ENCODE assay signal across 25 mouse cellular contexts in the genomic region with DNA sequence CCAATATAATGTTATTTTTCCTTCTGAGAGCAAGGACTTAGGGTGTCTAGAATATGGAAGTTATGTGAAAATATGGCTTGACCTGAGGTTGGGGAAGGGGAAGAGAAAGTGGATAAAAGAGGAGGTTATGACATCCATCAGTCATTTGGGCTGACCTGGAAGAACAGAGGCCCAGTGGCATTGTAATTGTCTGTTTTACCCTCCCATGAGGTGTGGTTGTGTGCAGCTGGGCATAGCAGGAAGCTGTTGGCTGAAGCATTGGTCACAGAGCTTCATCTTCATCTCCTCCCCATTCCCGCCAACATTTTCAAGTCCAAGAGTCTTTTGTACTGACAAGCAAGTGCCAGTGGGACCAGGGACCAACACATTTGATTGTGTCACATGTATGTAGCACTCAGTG. TPM values are rescaled to one million over a fixed set of nuclear protein-coding genes. Genes with fewer than 3 reads are reported as not detected.
DNase-seq lines count a peak whose midpoint lies in the region; ATAC-seq and TF ChIP-seq lines count a peak whose summit lies in the region.
"Had no signal": no experiment of that assay in that cellular context is flagged by ENCODE, and none has a peak within 500 bp of the region (broad histone marks: within the 10 kb centered on the region; RNA-seq: fewer than 3 reads in every experiment).

No protein-coding gene starts in this region.

- no peak for ATAC-seq in liver, postnatal 0 days
- ATAC-seq: midbrain, embryonic 13.5 days had no signal

- H3K9me3 ChIP-seq in liver, postnatal 0 days (ENCODE audit: low read length), result no peaks in the 10 kb centered on the region
- H3K9me3 ChIP-seq in heart, embryonic 10.5 days, result no peaks in the 10 kb centered on the region
- H3K9me3 ChIP-seq: embryonic facial prominence, embryonic 15.5 days; heart, embryonic 15.5 days; hindbrain, embryonic 10.5 days; limb, embryonic 15.5 days; midbrain, embryonic 13.5 days had no signal

- H3K36me3 ChIP-seq in liver, postnatal 0 days (replicated peaks; ENCODE audit: insufficient read depth, low read length), result no peaks in the 10 kb centered on the region
- no peaks in the 10 kb centered on the region for H3K36me3 ChIP-seq in heart, embryonic 10.5 days
- H3K36me3 ChIP-seq: embryonic facial prominence, embryonic 15.5 days; heart, embryonic 15.5 days; hindbrain, embryonic 10.5 days; limb, embryonic 15.5 days; midbrain, embryonic 13.5 days had no signal

- no peak for TF ChIP-seq EP300 in liver, postnatal 0 days (IDR thresholded peaks at IDR 0.05; ENCODE audit: low read depth)

- peaks cover 8% of the 10 kb centered on the region for H3K4me1 ChIP-seq in liver, postnatal 0 days (ENCODE audit: insufficient read depth)
- peaks cover 6% of the 10 kb centered on the region for H3K4me1 ChIP-seq in heart, embryonic 10.5 days

- TF ChIP-seq CTCF in liver, postnatal 0 days (IDR thresholded peaks at IDR 0.05; ENCODE audit: low read depth), result no peak

- no peaks in the 10 kb centered on the region for H3K27me3 ChIP-seq in liver, postnatal 0 days (ENCODE audit: insufficient read depth, low read length)
- no peaks in the 10 kb centered on the region for H3K27me3 ChIP-seq in heart, embryonic 10.5 days (ENCODE audit: insufficient read depth, poor library complexity, severe bottlenecking)
- H3K27me3 ChIP-seq: embryonic facial prominence, embryonic 15.5 days; heart, embryonic 15.5 days; limb, embryonic 15.5 days; midbrain, embryonic 13.5 days had no signal

- DNase-seq in cerebellum, adult 11-12 months, result peak; percentile 48
- DNase-seq in cerebellum, postnatal 4 days (ENCODE audit: low spot score in 2 of 2), result no peak
- DNase-seq in liver, postnatal 0 days, result no peak
- no peak for DNase-seq in liver
- DNase-seq in thymus, postnatal 14 days, result peak; percentile 17
- no peak for DNase-seq in thymus, postnatal 25 days
- DNase-seq in thymus, postnatal 4 days, result peak; percentile 34
- DNase-seq in heart, embryonic 10.5 days (ENCODE audit: low spot score), result no peak
- DNase-seq: adrenal gland, postnatal 10 days; forebrain, postnatal 0 days; kidney, adult 18-20 months; kidney, postnatal 14 days; lung, postnatal 14 days; right cerebral cortex, postnatal 14 days had no signal

- 60% methylated on average over 1 of the region's 1 CpGs for WGBS in liver, postnatal 0 days (ENCODE audit: insufficient replicate concordance)
- 78% methylated on average over 1 of the region's 1 CpGs for whole genome bisulfite sequencing in heart, embryonic 10.5 days

- no peak overlapping the region for H3K4me2 ChIP-seq in liver, postnatal 0 days (ENCODE audit: low read depth, low read length)
- H3K4me2 ChIP-seq: embryonic facial prominence, embryonic 15.5 days; heart, embryonic 15.5 days; limb, embryonic 15.5 days; midbrain, embryonic 13.5 days had no signal

- H3K9ac ChIP-seq in liver, postnatal 0 days (replicated peaks), result no peak overlapping the region
- H3K9ac ChIP-seq: embryonic facial prominence, embryonic 15.5 days; forebrain, postnatal 0 days; heart, embryonic 15.5 days; limb, embryonic 15.5 days; midbrain, embryonic 13.5 days had no signal

- H3K4me3 ChIP-seq in liver, postnatal 0 days (ENCODE audit: low read depth, low read length), result no peak overlapping the region
- H3K4me3 ChIP-seq in heart, embryonic 10.5 days, result no peak overlapping the region
- H3K4me3 ChIP-seq: embryonic facial prominence, embryonic 15.5 days; heart, embryonic 15.5 days; hindbrain, embryonic 10.5 days; limb, embryonic 15.5 days; midbrain, embryonic 13.5 days; myocyte had no signal

- H3K27ac ChIP-seq in liver, postnatal 0 days (ENCODE audit: low read depth), result peak overlapping the region; percentile 55
- H3K27ac ChIP-seq in heart, embryonic 10.5 days, result no peak overlapping the region
- H3K27ac ChIP-seq: embryonic facial prominence, embryonic 15.5 days; heart, embryonic 15.5 days; hindbrain, embryonic 10.5 days; limb, embryonic 15.5 days; midbrain, embryonic 13.5 days had no signal

RNA-seq across cellular contexts. Expression of a gene that starts 5.2 kb away (rescaled TPM):
- polyA plus RNA-seq in liver, postnatal 0 days (2015; fragmentation: Nextera tagmentation; extraction: Ambion mirVana), result 55.3 and 57.8 TPM in 2 replicates
- polyA plus RNA-seq in heart, embryonic 10.5 days (2016; fragmentation: Nextera tagmentation; extraction: Ambion mirVana), result 165 and 193 TPM in 2 replicates

RNA-seq across cellular contexts. Expression of a gene that starts 19.8 kb away (rescaled TPM):
- not detected in 2 replicates for polyA plus RNA-seq in liver, postnatal 0 days (2015; fragmentation: Nextera tagmentation; extraction: Ambion mirVana)
- polyA plus RNA-seq in heart, embryonic 10.5 days (2016; fragmentation: Nextera tagmentation; extraction: Ambion mirVana), result 0.21 and 0.30 TPM in 2 replicates
- polyA plus RNA-seq: activated CD4-positive, CD25-positive, alpha-beta regulatory T cell, adult 4 months; CD4-positive, CD25-positive, alpha-beta regulatory T cell, adult 4 months; liver, embryonic 16.5 days had no signal

RNA-seq across cellular contexts. Expression of a gene that starts 28.8 kb away (rescaled TPM):
- polyA plus RNA-seq in liver, postnatal 0 days (2015; fragmentation: Nextera tagmentation; extraction: Ambion mirVana), result 16.8 and 18.7 TPM in 2 replicates
- 3.0 and 4.8 TPM in 2 replicates for polyA plus RNA-seq in heart, embryonic 10.5 days (2016; fragmentation: Nextera tagmentation; extraction: Ambion mirVana)

RNA-seq across cellular contexts. Expression of a gene that starts 55.8 kb away (rescaled TPM):
- not detected in 2 replicates for polyA plus RNA-seq in liver, postnatal 0 days (2015; fragmentation: Nextera tagmentation; extraction: Ambion mirVana)
- not detected in 2 replicates for polyA plus RNA-seq in heart, embryonic 10.5 days (2016; fragmentation: Nextera tagmentation; extraction: Ambion mirVana)
- polyA plus RNA-seq: activated CD4-positive, CD25-positive, alpha-beta regulatory T cell, adult 4 months; CD4-positive, CD25-positive, alpha-beta regulatory T cell, adult 4 months; embryonic facial prominence, embryonic 15.5 days; forebrain, postnatal 0 days; heart, embryonic 15.5 days; hindbrain, embryonic 10.5 days; hindbrain, postnatal 0 days; limb, embryonic 15.5 days; liver, embryonic 16.5 days; midbrain, embryonic 13.5 days; myocyte; neural tube, embryonic 14.5 days had no signal

RNA-seq across cellular contexts. Expression of a gene that starts 57.8 kb away (rescaled TPM):
- 0.09 TPM in 1 of 2 replicates, not detected in the other for polyA plus RNA-seq in liver, postnatal 0 days (2015; fragmentation: Nextera tagmentation; extraction: Ambion mirVana)
- 0.59 and 0.67 TPM in 2 replicates for polyA plus RNA-seq in heart, embryonic 10.5 days (2016; fragmentation: Nextera tagmentation; extraction: Ambion mirVana)
- polyA plus RNA-seq: activated CD4-positive, CD25-positive, alpha-beta regulatory T cell, adult 4 months; CD4-positive, CD25-positive, alpha-beta regulatory T cell, adult 4 months had no signal

Comparison
In these comparisons a context has a peak if more than half of its experiments do, and no peak if none do; other contexts are left out.
1. DNase-seq: peak in cerebellum, adult 11-12 months (single experiment), thymus, postnatal 14 days (single experiment) and thymus, postnatal 4 days (single experiment); none in cerebellum, postnatal 4 days (0 of 2), liver, postnatal 0 days (single experiment), liver (single experiment), thymus, postnatal 25 days (single experiment) and heart, embryonic 10.5 days (single experiment).